Mouse (Mus musculus) spleen, adult 2 months (tissue): Measurements from ENCODE around the gene Gm5460.

ENCODE experiments used
- CTCF ChIP-seq: fragments of 200-500 bp; IDR thresholded peaks from 2 replicates; pipeline ENCODE4 v1.5.1; 2011; ENCODE audit warnings: mild to moderate bottlenecking, inconsistent platforms; ENCODE audit not compliant: insufficient read depth, insufficient read length, insufficient replicate concordance; ENCODE audit errors: extremely low read depth
- POLR2A ChIP-seq: fragments of 200-500 bp; IDR thresholded peaks from 2 replicates; pipeline ENCODE4 v1.6.1; 2011; ENCODE audit warnings: low read depth, low read length, inconsistent platforms

DNA sequence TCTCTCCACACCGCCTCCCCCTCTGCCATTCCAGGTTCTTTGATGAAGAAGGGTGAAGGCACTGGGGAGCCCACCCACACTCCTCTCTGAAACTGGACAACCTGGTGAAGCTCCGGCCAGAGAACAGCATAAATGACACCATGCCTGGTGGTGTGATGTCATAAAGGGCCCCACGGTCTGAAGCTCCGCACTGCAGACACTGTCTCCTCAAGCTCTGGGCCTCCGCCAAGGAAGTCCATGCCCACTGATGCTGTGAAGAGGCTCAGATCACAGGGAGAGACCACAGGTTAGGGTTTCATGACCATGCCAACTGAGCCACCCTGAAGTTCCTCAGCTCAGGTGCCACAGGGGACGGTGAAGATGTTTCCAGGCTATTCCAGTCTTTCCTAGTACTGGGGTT lies 36.0 kb downstream of the Gm5460 start, which contains the start of gene Antxrl:
- no peak for TF ChIP-seq CTCF
- TF ChIP-seq POLR2A: no peak
